Mouse (Mus musculus): Measurements from ENCODE around the gene Gm20422. TPM values are rescaled to one million over a fixed set of nuclear protein-coding genes. Genes with fewer than 3 reads are reported as not detected.

Gm20422 gene
- polyA plus RNA-seq, 1 experiment from 2014 or later = 0.42 TPM

- 96% methylated on average over 10 of the region's 10 CpGs for WGBS
- H3K4me1 ChIP-seq = peaks cover 15% of the 10 kb centered on the region
- ATAC-seq (ENCODE audit: low FRiP score) = no peak
- H3K9ac ChIP-seq = no peak overlapping the region
- no peaks in the 10 kb centered on the region for H3K9me3 ChIP-seq
- H3K4me2 ChIP-seq = no peak overlapping the region
- no peak overlapping the region for H3K4me3 ChIP-seq (replicated peaks)
- H3K27ac ChIP-seq = no peak overlapping the region
- peaks cover 74% of the 10 kb centered on the region for H3K36me3 ChIP-seq (replicated peaks)
- H3K27me3 ChIP-seq = no peaks in the 10 kb centered on the region
These were observed 30.4 kb upstream of the Gm20422 start for GRCm38 (mm10) chr8:69805086-69805485.

GRCm38 (mm10) chr8:69804537-69804936 is 29.9 kb upstream of the Gm20422 start:
- H3K36me3 ChIP-seq (replicated peaks) = peaks cover 79% of the 10 kb centered on the region
- no peaks in the 10 kb centered on the region for H3K9me3 ChIP-seq
- 93% methylated on average over 6 of the region's 6 CpGs for WGBS

GRCm38 (mm10) chr8:69803366-69803765 is 28.7 kb upstream of the Gm20422 start:
- 94% methylated on average over 7 of the region's 7 CpGs for WGBS
- H3K4me1 ChIP-seq = peaks cover 3% of the 10 kb centered on the region
- H3K9me3 ChIP-seq = no peaks in the 10 kb centered on the region
- no peak overlapping the region for H3K27ac ChIP-seq
- H3K27me3 ChIP-seq = no peaks in the 10 kb centered on the region
- H3K4me3 ChIP-seq (replicated peaks) = no peak overlapping the region
- ATAC-seq (ENCODE audit: low FRiP score) = no peak
- no peak overlapping the region for H3K9ac ChIP-seq
- no peak overlapping the region for H3K4me2 ChIP-seq
- H3K36me3 ChIP-seq (replicated peaks) = peaks cover 91% of the 10 kb centered on the region

More at GRCm38 (mm10) chr8:69804537-69804936, 29.9 kb upstream of the Gm20422 start:
- Histone ChIP-seq H3K4me1 (peaks cover 13% of the 10 kb centered on the region), H3K4me2 (no peak overlapping the region), H3K27ac (no peak overlapping the region), H3K27me3 (no peaks in the 10 kb centered on the region), H3K9ac (no peak overlapping the region), H3K4me3 (replicated peaks) (no peak overlapping the region)
- ATAC-seq (ENCODE audit: low FRiP score) = no peak

GRCm38 (mm10) chr8:69802216-69802615 is 27.5 kb upstream of the Gm20422 start:
- H3K4me3 ChIP-seq (replicated peaks) = no peak overlapping the region
- no peaks in the 10 kb centered on the region for H3K4me1 ChIP-seq
- no peak overlapping the region for H3K4me2 ChIP-seq
- H3K9me3 ChIP-seq = no peaks in the 10 kb centered on the region
- ATAC-seq (ENCODE audit: low FRiP score) = no peak
- H3K36me3 ChIP-seq (replicated peaks) = peaks cover 96% of the 10 kb centered on the region
- H3K27ac ChIP-seq = no peak overlapping the region
- H3K27me3 ChIP-seq = no peaks in the 10 kb centered on the region
- no peak overlapping the region for H3K9ac ChIP-seq

- H3K4me1 ChIP-seq = no peaks in the 10 kb centered on the region
- no peak overlapping the region for H3K27ac ChIP-seq
- peaks cover 96% of the 10 kb centered on the region for H3K36me3 ChIP-seq (replicated peaks)
- WGBS = 97% methylated on average over 4 of the region's 4 CpGs
- no peak overlapping the region for H3K9ac ChIP-seq
- ATAC-seq (ENCODE audit: low FRiP score) = no peak
- no peak overlapping the region for H3K4me3 ChIP-seq (replicated peaks)
- H3K9me3 ChIP-seq = no peaks in the 10 kb centered on the region
- no peaks in the 10 kb centered on the region for H3K27me3 ChIP-seq
- H3K4me2 ChIP-seq = no peak overlapping the region
These were observed 27.1 kb upstream of the Gm20422 start for GRCm38 (mm10) chr8:69801796-69802195.

GRCm38 (mm10) chr8:69799946-69800345 is 25.3 kb upstream of the Gm20422 start:
- Histone ChIP-seq H3K9ac (no peak overlapping the region), H3K4me2 (no peak overlapping the region), H3K4me1 (no peaks in the 10 kb centered on the region), H3K27me3 (no peaks in the 10 kb centered on the region), H3K27ac (no peak overlapping the region), H3K9me3 (no peaks in the 10 kb centered on the region), H3K36me3 (replicated peaks) (peaks cover 96% of the 10 kb centered on the region), H3K4me3 (replicated peaks) (no peak overlapping the region)
- WGBS = 86% methylated on average over 5 of the region's 5 CpGs
- ATAC-seq (ENCODE audit: low FRiP score) = no peak

GRCm38 (mm10) chr8:69799261-69799660 is 24.6 kb upstream of the Gm20422 start:
- Histone ChIP-seq H3K36me3 (replicated peaks) (peaks cover 98% of the 10 kb centered on the region), H3K27ac (no peak overlapping the region)
- no peak for ATAC-seq (ENCODE audit: low FRiP score)

GRCm38 (mm10) chr8:69797661-69798060 is 23.0 kb upstream of the Gm20422 start:
- no peak for ATAC-seq (ENCODE audit: low FRiP score)
- no peak overlapping the region for H3K27ac ChIP-seq
- 95% methylated on average over 10 of the region's 10 CpGs for WGBS
- no peak overlapping the region for H3K9ac ChIP-seq
- H3K4me1 ChIP-seq = peaks cover 8% of the 10 kb centered on the region
- no peaks in the 10 kb centered on the region for H3K27me3 ChIP-seq
- H3K9me3 ChIP-seq = no peaks in the 10 kb centered on the region
- H3K4me3 ChIP-seq (replicated peaks) = no peak overlapping the region
- H3K4me2 ChIP-seq = no peak overlapping the region
- H3K36me3 ChIP-seq (replicated peaks) = peaks cover 92% of the 10 kb centered on the region

More at GRCm38 (mm10) chr8:69799261-69799660, 24.6 kb upstream of the Gm20422 start:
- Histone ChIP-seq H3K4me3 (replicated peaks) (no peak overlapping the region), H3K27me3 (no peaks in the 10 kb centered on the region), H3K9me3 (no peaks in the 10 kb centered on the region), H3K9ac (no peak overlapping the region), H3K4me2 (no peak overlapping the region), H3K4me1 (no peaks in the 10 kb centered on the region)
- WGBS = 92% methylated on average over 8 of the region's 8 CpGs

- 95% methylated on average over 16 of the region's 16 CpGs for WGBS
- H3K36me3 ChIP-seq (replicated peaks) = peaks cover 84% of the 10 kb centered on the region
These were observed 22.1 kb upstream of the Gm20422 start for GRCm38 (mm10) chr8:69796721-69797345.

GRCm38 (mm10) chr8:69794901-69795300 is 20.2 kb upstream of the Gm20422 start:
- no peak for ATAC-seq (ENCODE audit: low FRiP score)
- WGBS = 96% methylated on average over 6 of the region's 6 CpGs
- H3K27ac ChIP-seq = no peak overlapping the region
- no peak overlapping the region for H3K4me2 ChIP-seq
- H3K9me3 ChIP-seq = no peaks in the 10 kb centered on the region
- peaks cover 67% of the 10 kb centered on the region for H3K36me3 ChIP-seq (replicated peaks)
- H3K27me3 ChIP-seq = no peaks in the 10 kb centered on the region
- H3K4me1 ChIP-seq = peaks cover 17% of the 10 kb centered on the region
- H3K9ac ChIP-seq = no peak overlapping the region
- H3K4me3 ChIP-seq (replicated peaks) = no peak overlapping the region

More at GRCm38 (mm10) chr8:69796721-69797345, 22.1 kb upstream of the Gm20422 start:
- Histone ChIP-seq H3K4me3 (replicated peaks) (no peak overlapping the region), H3K27me3 (no peaks in the 10 kb centered on the region), H3K9ac (no peak overlapping the region), H3K4me1 (peaks cover 16% of the 10 kb centered on the region), H3K27ac (no peak overlapping the region), H3K9me3 (no peaks in the 10 kb centered on the region), H3K4me2 (no peak overlapping the region)
- no peak for ATAC-seq (ENCODE audit: low FRiP score)

- Histone ChIP-seq H3K4me1 (peaks cover 17% of the 10 kb centered on the region), H3K4me3 (replicated peaks) (no peak overlapping the region), H3K36me3 (replicated peaks) (peaks cover 59% of the 10 kb centered on the region), H3K27me3 (no peaks in the 10 kb centered on the region), H3K4me2 (no peak overlapping the region), H3K9me3 (no peaks in the 10 kb centered on the region), H3K27ac (no peak overlapping the region), H3K9ac (no peak overlapping the region)
- ATAC-seq (ENCODE audit: low FRiP score) = no peak
- 87% methylated on average over 3 of the region's 3 CpGs for WGBS
These were observed 19.4 kb upstream of the Gm20422 start for GRCm38 (mm10) chr8:69794096-69794495.

GRCm38 (mm10) chr8:69793666-69794065 is 19.0 kb upstream of the Gm20422 start:
- H3K4me3 ChIP-seq (replicated peaks) = no peak overlapping the region
- peaks cover 55% of the 10 kb centered on the region for H3K36me3 ChIP-seq (replicated peaks)
- H3K9me3 ChIP-seq = no peaks in the 10 kb centered on the region
- no peak overlapping the region for H3K9ac ChIP-seq
- peaks cover 17% of the 10 kb centered on the region for H3K4me1 ChIP-seq
- ATAC-seq (ENCODE audit: low FRiP score) = no peak
- 95% methylated on average over 4 of the region's 4 CpGs for WGBS
- H3K27ac ChIP-seq = no peak overlapping the region
- no peaks in the 10 kb centered on the region for H3K27me3 ChIP-seq
- H3K4me2 ChIP-seq = no peak overlapping the region

- H3K4me1 ChIP-seq = peaks cover 17% of the 10 kb centered on the region
- H3K36me3 ChIP-seq (replicated peaks) = peaks cover 33% of the 10 kb centered on the region
- WGBS = under 1% methylated on average over 46 of the region's 48 CpGs
- peak overlapping the region; percentile 100 for H3K4me3 ChIP-seq (replicated peaks)
- ATAC-seq (ENCODE audit: low FRiP score) = peak; percentile 78
- H3K27ac ChIP-seq = peak overlapping the region; percentile 84
- peak overlapping the region; percentile 75 for H3K4me2 ChIP-seq
- peak overlapping the region; percentile 93 for H3K9ac ChIP-seq
- H3K27me3 ChIP-seq = no peaks in the 10 kb centered on the region
- H3K9me3 ChIP-seq = no peaks in the 10 kb centered on the region
These were observed 16.9 kb upstream of the Gm20422 start for GRCm38 (mm10) chr8:69791415-69792068.
